Mouse (Mus musculus) mammary gland, adult 2 months (tissue): ENCODE measurements around the gene Olfr1097. TPM values are rescaled to one million over a fixed set of nuclear protein-coding genes. Genes with fewer than 3 reads are reported as not detected.

ENCODE experiments used
- polyA plus RNA-seq: library from polyadenylated mRNA; depleted of rRNA; stranded (reverse); fragments of >200 nt; gene quantifications from 2 replicates; pipeline ENCODE4 v1.2.3, GENCODE M21; 2012; ENCODE audit warnings: low replicate concordance; rRNA removed

Olfr1097 gene
- polyA plus RNA-seq, result not detected in 2 replicates

DNA sequence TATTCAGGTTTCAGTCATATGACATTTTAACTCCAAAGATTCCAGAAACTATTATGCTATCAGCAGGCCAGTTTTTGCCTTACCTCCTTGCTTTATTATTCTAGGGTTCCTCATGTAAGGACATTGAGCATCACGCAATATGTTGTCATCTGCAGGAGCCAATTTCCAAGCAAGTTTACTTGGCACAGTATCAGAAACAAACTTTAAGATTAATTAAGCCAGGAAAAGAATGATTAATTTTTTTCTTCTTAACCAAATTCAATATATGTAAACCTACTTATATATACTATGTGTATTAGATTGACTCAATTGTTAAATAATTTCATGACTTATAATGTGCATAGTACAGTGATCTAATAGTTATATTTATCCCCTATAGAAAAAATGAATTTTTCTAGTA lies at the start of gene Olfr1097:
Gene Olfr1097, minus strand, starts transcription at position 101 of the 400 bp plus-strand sequence.

DNA sequence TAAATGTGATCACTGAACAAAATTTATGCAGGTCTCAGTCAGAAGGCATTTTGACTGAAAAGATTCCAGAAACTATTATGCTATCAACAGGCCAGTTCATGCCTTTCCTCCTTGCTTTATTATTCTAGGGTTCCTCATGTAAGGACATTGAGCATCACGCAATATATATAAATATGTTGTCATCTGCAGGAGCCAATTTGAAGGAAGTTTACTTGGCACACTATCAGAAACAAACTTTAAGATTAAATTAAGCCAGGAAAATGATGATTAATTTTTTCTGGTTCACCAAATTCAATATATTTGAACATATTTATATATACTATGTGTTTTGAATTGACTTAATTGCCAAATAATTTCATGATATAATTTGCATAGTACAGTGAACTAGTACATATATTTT lies 32.4 kb upstream of the Olfr1097 start, which contains the start of gene Olfr1098:
Gene Olfr1098, minus strand, starts transcription at position 101 of the 400 bp plus-strand sequence.

GRCm38 (mm10) chr2:86874702-86875101 lies 17.3 kb downstream of the Olfr1097 start, which contains the start of gene Gm13723:
Gm13723 (minus strand) TSS chr2:86874802.

DNA sequence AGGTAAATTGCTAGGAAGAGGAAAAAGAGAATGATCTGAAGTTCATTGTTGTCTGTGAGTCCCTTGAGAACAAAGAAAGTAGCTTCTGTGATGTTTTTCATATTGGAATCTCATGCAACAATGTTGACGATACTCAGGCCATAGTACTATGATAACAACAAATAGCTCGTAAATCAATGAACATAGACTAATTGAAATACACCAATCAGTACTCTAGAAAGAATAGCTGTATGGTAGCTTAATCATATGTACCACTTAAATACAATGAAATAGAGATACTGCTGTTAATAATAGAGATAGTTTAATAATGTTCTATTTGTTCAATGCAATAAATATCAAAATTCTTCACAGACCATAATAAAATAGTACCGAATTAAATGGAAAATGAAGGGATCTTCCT lies 40.4 kb downstream of the Olfr1097 start, which contains the start of gene Olfr1095:
Gene Olfr1095, minus strand, starts transcription at position 101 of the 400 bp plus-strand sequence.

Other genes starting within 250 kb of the Olfr1097 start
- not detected in 2 replicates for gene Olfr1085, start 230.2 kb downstream of the Olfr1097 start, polyA plus RNA-seq
- gene Olfr1086, start 212.1 kb downstream of the Olfr1097 start, polyA plus RNA-seq, result not detected in 2 replicates
- gene Olfr1087, start 193.8 kb downstream of the Olfr1097 start, polyA plus RNA-seq, result not detected in 2 replicates
- not detected in 2 replicates for gene Olfr1089, start 158.5 kb downstream of the Olfr1097 start, polyA plus RNA-seq
- not detected in 2 replicates for gene Olfr1090, start 133.2 kb downstream of the Olfr1097 start, polyA plus RNA-seq
- gene Olfr1093, start 109.7 kb downstream of the Olfr1097 start, polyA plus RNA-seq, result not detected in 2 replicates
- not detected in 2 replicates for gene Olfr141, start 82.2 kb downstream of the Olfr1097 start, polyA plus RNA-seq
- gene Olfr1094, start 67.6 kb downstream of the Olfr1097 start, polyA plus RNA-seq, result not detected in 2 replicates
- gene Olfr1095, start 40.5 kb downstream of the Olfr1097 start, polyA plus RNA-seq, result not detected in 2 replicates
- gene Gm13723, start 17.4 kb downstream of the Olfr1097 start, polyA plus RNA-seq, result not detected in 2 replicates
- not detected in 2 replicates for gene Olfr1098, start 32.3 kb upstream of the Olfr1097 start, polyA plus RNA-seq
- not detected in 2 replicates for gene Olfr1099, start 68.5 kb upstream of the Olfr1097 start, polyA plus RNA-seq
- not detected in 2 replicates for gene Olfr1100, start 87.7 kb upstream of the Olfr1097 start, polyA plus RNA-seq
- gene Olfr1101, start 99.0 kb upstream of the Olfr1097 start, polyA plus RNA-seq, result not detected in 2 replicates
- gene Olfr1102, start 106.2 kb upstream of the Olfr1097 start, polyA plus RNA-seq, result not detected in 2 replicates
- not detected in 2 replicates for gene Olfr1104, start 134.9 kb upstream of the Olfr1097 start, polyA plus RNA-seq
- not detected in 2 replicates for gene Olfr1105, start 144.3 kb upstream of the Olfr1097 start, polyA plus RNA-seq
- gene Olfr1106, start 160.1 kb upstream of the Olfr1097 start, polyA plus RNA-seq, result not detected in 2 replicates
- not detected in 2 replicates for gene Olfr1107, start 183.6 kb upstream of the Olfr1097 start, polyA plus RNA-seq
- gene Olfr1109, start 203.8 kb upstream of the Olfr1097 start, polyA plus RNA-seq, result not detected in 2 replicates
- not detected in 2 replicates for gene Olfr259, start 222.4 kb upstream of the Olfr1097 start, polyA plus RNA-seq
- not detected in 2 replicates for gene Olfr1110, start 248.1 kb upstream of the Olfr1097 start, polyA plus RNA-seq